Mouse (Mus musculus): Measurements from ENCODE around the gene Aipl1. TPM values are rescaled to one million over a fixed set of nuclear protein-coding genes. Genes with fewer than 3 reads are reported as not detected.

The Aipl1 gene
- total RNA-seq, 2 experiments from 2014 or later, result not detected

DNA sequence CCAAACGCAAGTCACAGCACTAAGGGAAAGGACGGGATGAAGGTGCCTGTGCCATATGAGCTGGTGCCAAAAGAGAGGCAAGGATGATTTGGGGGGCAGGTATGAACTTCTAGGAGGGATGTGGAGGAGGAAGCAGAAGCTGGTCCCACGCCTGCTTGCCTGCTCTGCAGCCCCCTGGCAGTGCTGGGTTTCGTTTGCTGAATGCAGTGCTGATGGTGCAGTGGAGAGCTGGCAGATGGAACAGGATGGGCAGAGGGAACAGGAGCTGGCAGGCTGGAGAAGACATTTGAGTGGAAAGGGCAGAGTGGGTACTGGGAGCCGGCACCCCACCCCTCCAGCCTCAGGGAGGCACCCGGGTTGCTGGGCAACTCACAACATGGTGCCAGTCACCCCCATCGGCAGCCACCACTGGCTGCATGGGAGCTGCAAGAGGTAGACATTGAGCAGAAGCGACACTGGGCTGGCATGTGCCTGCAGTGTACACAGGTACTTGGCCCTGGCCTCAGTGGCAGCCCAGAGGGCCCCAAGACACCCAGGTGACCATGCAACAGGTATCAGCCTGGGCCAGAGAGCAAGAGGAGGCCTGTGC, 12.0 kb upstream of the Aipl1 start:
- H3K4me3 ChIP-seq, result no peak overlapping the region
- intact Hi-C loops (cut with DNase I), result no loop called here
- no peak for DNase-seq (ENCODE audit: extremely low spot score in 1 of 2, low spot score in 2 of 2)
- no peak overlapping the region for H3K27ac ChIP-seq
- no peak for TF ChIP-seq CTCF (IDR thresholded peaks at IDR 0.05)

GRCm38 (mm10) chr11:72048730-72049129, 11.4 kb upstream of the Aipl1 start:
- intact Hi-C loops (cut with DNase I), result no loop called here
- H3K27ac ChIP-seq, result no peak overlapping the region
- no peak for TF ChIP-seq CTCF (IDR thresholded peaks at IDR 0.05)
- DNase-seq (ENCODE audit: extremely low spot score in 1 of 2, low spot score in 2 of 2), result no peak
- no peak overlapping the region for H3K4me3 ChIP-seq

GRCm38 (mm10) chr11:72044231-72044630, 6.9 kb upstream of the Aipl1 start:
- no peak overlapping the region for H3K27ac ChIP-seq
- no peak for TF ChIP-seq CTCF (IDR thresholded peaks at IDR 0.05)
- DNase-seq (ENCODE audit: extremely low spot score in 1 of 2, low spot score in 2 of 2), result no peak
- intact Hi-C loops (cut with DNase I), result no loop called here
- H3K4me3 ChIP-seq, result no peak overlapping the region

DNA sequence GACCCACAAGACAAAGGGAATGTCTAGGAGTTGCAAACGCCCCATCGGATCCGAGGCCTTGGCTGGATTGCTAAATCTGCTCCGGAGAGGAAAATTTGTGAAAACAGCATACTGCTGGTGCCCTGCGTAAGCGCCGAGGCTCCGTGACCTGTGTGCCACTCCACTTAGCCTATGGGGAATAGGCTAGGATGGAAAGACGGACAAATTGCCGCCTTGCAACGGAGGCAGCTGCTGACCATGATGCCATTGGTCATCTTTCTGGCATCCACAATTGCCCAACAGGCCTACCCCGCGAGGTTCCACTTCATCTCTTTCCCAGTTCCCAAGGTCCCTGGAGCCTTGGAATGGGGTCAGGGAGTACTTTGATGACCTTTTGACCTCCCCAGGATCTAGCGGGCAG, 5.3 kb upstream of the Aipl1 start:
- intact Hi-C loops (cut with DNase I), result no loop called here
- no peak for TF ChIP-seq CTCF (IDR thresholded peaks at IDR 0.05)
- Histone ChIP-seq H3K4me3 (peak overlapping the region; percentile 55; the same call in 1 of the 2 replicates), H3K27ac (no peak overlapping the region)
- DNase-seq (ENCODE audit: extremely low spot score in 1 of 2, low spot score in 2 of 2), result no peak

GRCm38 (mm10) chr11:72041768-72042607, 4.7 kb upstream of the Aipl1 start, which contains the start of gene Pimreg:
TSS of gene Pimreg (plus strand) at chr11:72042032.
- intact Hi-C loops (cut with DNase I), result no loop called here
- DNase-seq (ENCODE audit: extremely low spot score in 1 of 2, low spot score in 2 of 2), result peak; percentile 80 to 81
- H3K4me3 ChIP-seq, result peak within 1 kb of the TSS; percentile 55
- TF ChIP-seq CTCF (IDR thresholded peaks at IDR 0.05), result peak; percentile 43
- H3K27ac ChIP-seq, result no peak within 1 kb of the TSS

- no peak for TF ChIP-seq CTCF (IDR thresholded peaks at IDR 0.05)
- Histone ChIP-seq H3K4me3 (peak overlapping the region; percentile 55), H3K27ac (no peak overlapping the region)
- intact Hi-C loops (cut with DNase I), result no loop called here
- DNase-seq (ENCODE audit: extremely low spot score in 1 of 2, low spot score in 2 of 2), result no peak
These were observed 4.0 kb upstream of the Aipl1 start for GRCm38 (mm10) chr11:72041290-72041767.

DNA sequence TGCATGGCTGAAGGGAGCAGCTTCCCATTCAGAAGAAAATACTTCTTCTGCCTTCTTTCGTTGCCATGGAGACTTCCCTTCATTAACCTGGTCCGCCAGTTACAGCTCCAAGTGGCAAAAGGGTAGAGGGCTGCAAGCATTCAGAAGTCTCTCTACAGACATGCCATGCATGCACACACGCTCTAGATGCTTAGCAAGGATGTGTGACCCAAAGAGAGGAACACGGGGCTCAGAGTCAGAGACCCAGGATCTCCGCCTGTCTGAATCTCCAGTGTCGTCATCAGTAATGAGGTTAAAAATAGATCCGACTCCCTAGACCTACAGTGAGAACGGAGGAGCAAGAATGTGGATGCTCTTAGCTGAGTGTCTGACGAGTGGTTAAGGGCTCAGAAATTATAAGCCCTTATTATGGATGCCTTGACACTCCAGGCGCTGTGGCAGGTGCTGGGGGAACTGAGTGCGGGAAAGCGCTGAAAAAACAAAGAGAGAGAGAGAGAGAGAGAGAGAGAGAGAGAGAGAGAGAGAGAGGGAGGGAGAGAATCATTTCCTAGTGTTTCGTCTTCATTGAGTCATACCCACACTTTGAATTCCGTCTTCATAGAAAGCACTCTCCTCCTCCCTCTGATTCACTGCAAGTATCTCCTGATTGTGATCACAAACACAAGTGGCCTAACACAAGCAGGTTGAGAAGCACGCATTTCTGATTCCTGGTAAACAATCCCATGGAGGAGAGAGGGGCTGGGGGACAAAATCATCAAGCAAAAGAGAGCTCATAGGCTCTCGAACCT, 2.5 kb upstream of the Aipl1 start:
- Histone ChIP-seq H3K27ac (no peak overlapping the region; the same call in 1 of the 2 replicates), H3K4me3 (no peak overlapping the region)
- no peak for DNase-seq (ENCODE audit: extremely low spot score in 1 of 2, low spot score in 2 of 2)
- intact Hi-C loops (cut with DNase I), result no loop called here
- no peak for TF ChIP-seq CTCF (IDR thresholded peaks at IDR 0.05)

DNA sequence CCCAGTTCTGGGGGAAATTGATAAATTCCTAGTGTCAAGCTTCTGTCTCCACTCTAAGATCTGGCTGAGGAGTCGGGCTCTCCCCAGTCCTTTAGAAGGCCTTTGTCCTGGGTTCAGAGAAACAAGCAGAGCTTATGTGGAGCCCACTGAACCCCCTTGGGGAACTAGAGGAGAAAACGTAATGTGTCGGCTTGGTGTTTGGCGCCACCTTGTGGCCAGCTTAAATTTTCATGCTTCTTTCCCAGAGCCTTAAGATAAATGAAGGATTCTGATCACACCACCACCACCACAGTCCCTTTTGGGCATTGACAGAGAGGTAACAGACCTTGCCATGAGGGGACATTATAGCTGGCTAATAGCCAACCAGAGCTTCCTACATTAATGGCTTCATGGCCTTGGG, 687 bp upstream of the Aipl1 start:
- intact Hi-C loops (cut with DNase I), result loop anchor here (1.0 kb wide), 1 partner anchor 692 kb away; no protein-coding TSS in a partner anchor
- no peak overlapping the region for H3K4me3 ChIP-seq
- DNase-seq (ENCODE audit: extremely low spot score in 1 of 2, low spot score in 2 of 2), result peak; percentile 75 to 79
- TF ChIP-seq CTCF (IDR thresholded peaks at IDR 0.05), result peak; percentile 83
- no peak overlapping the region for H3K27ac ChIP-seq

DNA sequence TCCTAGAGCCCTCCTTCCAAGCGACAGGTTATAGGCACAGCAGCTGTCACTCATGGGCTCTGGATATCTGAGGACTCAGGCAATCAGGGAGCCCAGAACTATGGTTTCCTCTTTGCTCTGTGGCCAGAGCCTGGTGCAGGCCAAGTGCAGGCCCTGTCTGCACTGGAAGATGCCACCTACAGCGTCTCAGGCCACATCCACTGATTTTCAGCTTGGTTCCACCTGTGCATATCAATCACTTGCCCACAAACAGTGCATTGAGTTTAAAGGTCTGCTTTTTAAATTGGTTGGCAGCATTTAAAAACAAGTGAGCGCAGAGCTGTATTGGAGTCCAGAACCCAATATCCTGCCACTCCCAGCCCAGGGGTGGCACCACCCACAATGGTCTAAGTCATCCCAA, 4.7 kb downstream of the Aipl1 start:
- intact Hi-C loops (cut with DNase I), result no loop called here
- Histone ChIP-seq H3K27ac (no peak overlapping the region), H3K4me3 (no peak overlapping the region)
- no peak for TF ChIP-seq CTCF (IDR thresholded peaks at IDR 0.05)
- DNase-seq (ENCODE audit: extremely low spot score in 1 of 2, low spot score in 2 of 2), result no peak

- no peak for DNase-seq (ENCODE audit: extremely low spot score in 1 of 2, low spot score in 2 of 2)
- intact Hi-C loops (cut with DNase I), result no loop called here
- Histone ChIP-seq H3K4me3 (no peak overlapping the region), H3K27ac (no peak overlapping the region)
- TF ChIP-seq CTCF (IDR thresholded peaks at IDR 0.05), result no peak
These were observed 5.2 kb downstream of the Aipl1 start for GRCm38 (mm10) chr11:72032091-72032490.

GRCm38 (mm10) chr11:72031353-72031752, 6.0 kb downstream of the Aipl1 start:
- Histone ChIP-seq H3K4me3 (no peak overlapping the region), H3K27ac (no peak overlapping the region)
- TF ChIP-seq CTCF (IDR thresholded peaks at IDR 0.05), result no peak
- DNase-seq (ENCODE audit: extremely low spot score in 1 of 2, low spot score in 2 of 2), result no peak
- intact Hi-C loops (cut with DNase I), result no loop called here

GRCm38 (mm10) chr11:72029143-72029542, 8.2 kb downstream of the Aipl1 start:
- Histone ChIP-seq H3K27ac (no peak overlapping the region), H3K4me3 (no peak overlapping the region)
- DNase-seq (ENCODE audit: extremely low spot score in 1 of 2, low spot score in 2 of 2), result peak in 1 of 2 experiments; percentile 61
- intact Hi-C loops (cut with DNase I), result loop anchor here (2.0 to 10.0 kb wide), 3 partner anchors 174 to 690 kb away; no protein-coding TSS in a partner anchor
- peak; percentile 73 for TF ChIP-seq CTCF (IDR thresholded peaks at IDR 0.05)
